Mouse (Mus musculus): ENCODE results near the gene Paqr3. TPM values are rescaled to one million over a fixed set of nuclear protein-coding genes. Genes with fewer than 3 reads are reported as not detected.

Gene Paqr3
- total and polyA plus RNA-seq, 2 experiments from 2014 or later = 0.59 to 2.5 TPM

GRCm38 (mm10) chr5:97127284-97127683 lies 15.9 kb upstream of the Paqr3 start:
- Histone ChIP-seq H3K9me3 (replicated peaks; ENCODE audit: control insufficient read depth, low read length) (no peaks in the 10 kb centered on the region), H3K4me1 (ENCODE audit: control insufficient read depth, insufficient read depth) (no peaks in the 10 kb centered on the region), H3K9ac (replicated peaks; ENCODE audit: low read depth, low read length) (no peak overlapping the region), H3K27ac (ENCODE audit: low read depth) (no peak overlapping the region), H3K27me3 (ENCODE audit: control insufficient read depth, insufficient read depth, low read length) (no peaks in the 10 kb centered on the region), H3K36me3 (replicated peaks; ENCODE audit: control insufficient read depth, insufficient read depth, low read length) (no peaks in the 10 kb centered on the region), H3K4me3 (ENCODE audit: low read depth, low read length) (no peak overlapping the region), H3K4me2 (ENCODE audit: low read depth, low read length) (no peak overlapping the region)
- no peak for DNase-seq (ENCODE audit: low spot score)
- TF ChIP-seq CTCF (IDR thresholded peaks at IDR 0.05; ENCODE audit: low read depth) = no peak
- TF ChIP-seq EP300 (IDR thresholded peaks at IDR 0.05; ENCODE audit: low read depth) = no peak
- no peak for ATAC-seq (ENCODE audit: insufficient read depth, low read depth)
- 73% methylated on average over 6 of the region's 6 CpGs for WGBS

- Histone ChIP-seq H3K27ac (ENCODE audit: low read depth) (no peak overlapping the region), H3K4me3 (ENCODE audit: low read depth, low read length) (no peak overlapping the region), H3K4me2 (ENCODE audit: low read depth, low read length) (no peak overlapping the region), H3K4me1 (ENCODE audit: control insufficient read depth, insufficient read depth) (no peaks in the 10 kb centered on the region), H3K9ac (replicated peaks; ENCODE audit: low read depth, low read length) (no peak overlapping the region), H3K9me3 (replicated peaks; ENCODE audit: control insufficient read depth, low read length) (no peaks in the 10 kb centered on the region), H3K36me3 (replicated peaks; ENCODE audit: control insufficient read depth, insufficient read depth, low read length) (no peaks in the 10 kb centered on the region), H3K27me3 (ENCODE audit: control insufficient read depth, insufficient read depth, low read length) (no peaks in the 10 kb centered on the region)
- 21% methylated on average over 4 of the region's 4 CpGs for WGBS
- ATAC-seq (ENCODE audit: insufficient read depth, low read depth) (peak; percentile 49; the same call in 1 of the 2 replicates), DNase-seq (ENCODE audit: low spot score) (peak; percentile 72)
- TF ChIP-seq CTCF (IDR thresholded peaks at IDR 0.05; ENCODE audit: low read depth) (peak; percentile 79), EP300 (IDR thresholded peaks at IDR 0.05; ENCODE audit: low read depth) (no peak)
Measured at GRCm38 (mm10) chr5:97126005-97126404, 14.6 kb upstream of the Paqr3 start.

GRCm38 (mm10) chr5:97125459-97125970 lies 14.1 kb upstream of the Paqr3 start:
- TF ChIP-seq EP300 (IDR thresholded peaks at IDR 0.05; ENCODE audit: low read depth) (no peak), CTCF (IDR thresholded peaks at IDR 0.05; ENCODE audit: low read depth) (no peak)
- Histone ChIP-seq H3K27me3 (ENCODE audit: control insufficient read depth, insufficient read depth, low read length) (no peaks in the 10 kb centered on the region), H3K9me3 (replicated peaks; ENCODE audit: control insufficient read depth, low read length) (no peaks in the 10 kb centered on the region), H3K4me1 (ENCODE audit: control insufficient read depth, insufficient read depth) (no peaks in the 10 kb centered on the region), H3K9ac (replicated peaks; ENCODE audit: low read depth, low read length) (no peak overlapping the region), H3K27ac (ENCODE audit: low read depth) (no peak overlapping the region), H3K36me3 (replicated peaks; ENCODE audit: control insufficient read depth, insufficient read depth, low read length) (no peaks in the 10 kb centered on the region), H3K4me2 (ENCODE audit: low read depth, low read length) (no peak overlapping the region), H3K4me3 (ENCODE audit: low read depth, low read length) (no peak overlapping the region)
- ATAC-seq (ENCODE audit: insufficient read depth, low read depth) = no peak
- no peak for DNase-seq (ENCODE audit: low spot score)
- WGBS = 56% methylated on average over 10 of the region's 10 CpGs

- ATAC-seq (ENCODE audit: insufficient read depth, low read depth) (no peak), DNase-seq (ENCODE audit: low spot score) (no peak)
- Histone ChIP-seq H3K27ac (ENCODE audit: low read depth) (no peak overlapping the region), H3K9me3 (replicated peaks; ENCODE audit: control insufficient read depth, low read length) (no peaks in the 10 kb centered on the region), H3K27me3 (ENCODE audit: control insufficient read depth, insufficient read depth, low read length) (no peaks in the 10 kb centered on the region), H3K36me3 (replicated peaks; ENCODE audit: control insufficient read depth, insufficient read depth, low read length) (no peaks in the 10 kb centered on the region), H3K4me3 (ENCODE audit: low read depth, low read length) (no peak overlapping the region), H3K4me1 (ENCODE audit: control insufficient read depth, insufficient read depth) (no peaks in the 10 kb centered on the region), H3K9ac (replicated peaks; ENCODE audit: low read depth, low read length) (no peak overlapping the region), H3K4me2 (ENCODE audit: low read depth, low read length) (no peak overlapping the region)
- 67% methylated on average over 12 of the region's 12 CpGs for WGBS
- no peak for TF ChIP-seq CTCF (IDR thresholded peaks at IDR 0.05; ENCODE audit: low read depth)
Measured at GRCm38 (mm10) chr5:97124977-97125376, 13.6 kb upstream of the Paqr3 start.

- H3K4me3 ChIP-seq (ENCODE audit: low read depth, low read length) = peak overlapping the region; percentile 89
- H3K27ac ChIP-seq (ENCODE audit: low read depth) = no peak overlapping the region
- no peak for DNase-seq (ENCODE audit: low spot score)
- no peaks in the 10 kb centered on the region for H3K27me3 ChIP-seq (ENCODE audit: control insufficient read depth, insufficient read depth, low read length)
- H3K36me3 ChIP-seq (replicated peaks; ENCODE audit: control insufficient read depth, insufficient read depth, low read length) = no peaks in the 10 kb centered on the region
- peak overlapping the region; percentile 61; the same call in 1 of the 2 replicates for H3K9ac ChIP-seq (replicated peaks; ENCODE audit: low read depth, low read length)
- TF ChIP-seq EP300 (IDR thresholded peaks at IDR 0.05; ENCODE audit: low read depth) = no peak
- peak overlapping the region; percentile 93 for H3K4me2 ChIP-seq (ENCODE audit: low read depth, low read length)
- no peak for ATAC-seq (ENCODE audit: insufficient read depth, low read depth)
- WGBS = 21% methylated on average over 5 of the region's 5 CpGs
- no peaks in the 10 kb centered on the region for H3K9me3 ChIP-seq (replicated peaks; ENCODE audit: control insufficient read depth, low read length)
- 0 out of 2 replicates have a peak, but pooled peaks cover 5% of the 10 kb centered on the region for H3K4me1 ChIP-seq (ENCODE audit: control insufficient read depth, insufficient read depth)
Measured at GRCm38 (mm10) chr5:97110697-97111096, 699 bp downstream of the Paqr3 start.

GRCm38 (mm10) chr5:97110133-97110532 lies 1.3 kb downstream of the Paqr3 start:
- Histone ChIP-seq H3K27ac (ENCODE audit: low read depth) (no peak overlapping the region), H3K4me1 (ENCODE audit: control insufficient read depth, insufficient read depth) (0 out of 2 replicates have a peak, but pooled peaks cover 5% of the 10 kb centered on the region), H3K4me2 (ENCODE audit: low read depth, low read length) (no peak overlapping the region), H3K27me3 (ENCODE audit: control insufficient read depth, insufficient read depth, low read length) (no peaks in the 10 kb centered on the region), H3K9ac (replicated peaks; ENCODE audit: low read depth, low read length) (no peak overlapping the region), H3K36me3 (replicated peaks; ENCODE audit: control insufficient read depth, insufficient read depth, low read length) (no peaks in the 10 kb centered on the region), H3K9me3 (replicated peaks; ENCODE audit: control insufficient read depth, low read length) (no peaks in the 10 kb centered on the region), H3K4me3 (ENCODE audit: low read depth, low read length) (no peak overlapping the region)
- no peak for DNase-seq (ENCODE audit: low spot score)
- WGBS = 67% methylated on average over 2 of the region's 2 CpGs
- TF ChIP-seq EP300 (IDR thresholded peaks at IDR 0.05; ENCODE audit: low read depth) = no peak
- TF ChIP-seq CTCF (IDR thresholded peaks at IDR 0.05; ENCODE audit: low read depth) = no peak
- ATAC-seq (ENCODE audit: insufficient read depth, low read depth) = no peak

All from heart, postnatal 0 days (tissue).